Mouse (Mus musculus): ENCODE measurements around the gene Nvl.

DNA sequence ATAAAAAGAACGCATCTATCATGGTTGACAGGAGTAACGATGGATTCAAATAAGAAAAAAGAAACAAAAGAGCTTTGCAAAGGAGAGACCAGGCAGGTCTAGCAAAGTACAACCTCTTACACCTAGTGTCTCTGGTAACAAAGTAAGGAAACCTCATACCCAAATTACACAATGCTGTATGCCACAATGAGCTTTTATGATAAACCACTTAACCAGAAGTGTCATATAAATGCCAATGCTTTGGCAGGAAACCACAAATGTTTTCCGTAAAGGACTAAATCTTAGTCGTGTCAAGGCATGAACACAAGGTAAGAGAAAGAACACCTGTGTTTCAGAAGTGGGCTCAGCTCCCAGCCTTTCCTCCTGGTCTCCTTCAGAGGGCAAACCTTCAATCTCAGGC is 26.9 kb downstream of the Nvl start:
- no peak for TF ChIP-seq CTCF (IDR thresholded peaks at IDR 0.05; ENCODE audit: extremely low read depth, insufficient read depth, insufficient read length, insufficient replicate concordance)
- no peak for TF ChIP-seq POLR2A (IDR thresholded peaks at IDR 0.05; ENCODE audit: low read depth, low read length)

Measured in spleen, adult 2 months (tissue).